In the genomic region with DNA sequence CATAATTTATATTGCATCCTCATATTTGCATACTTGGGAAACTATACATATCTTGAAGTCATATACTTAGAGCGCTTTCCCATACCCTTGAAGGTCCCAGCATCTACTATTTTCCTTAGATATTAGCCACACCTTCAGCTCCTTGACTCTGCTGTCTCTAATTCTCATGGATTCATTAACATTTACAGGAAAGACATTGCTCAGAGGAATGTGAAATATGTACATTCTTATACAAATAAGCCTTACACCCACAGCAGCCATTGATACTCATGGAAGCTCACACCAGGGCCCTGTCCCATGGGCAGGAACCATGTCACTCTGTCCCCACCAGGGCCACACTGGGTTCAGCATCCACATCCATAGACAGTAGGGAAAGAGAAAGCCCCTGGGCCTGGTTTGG, we compare ENCODE assay signal across 26 mouse cellular contexts.
"Had no signal": no experiment of that assay in that cellular context is flagged by ENCODE, and none has a peak within 500 bp of the region (broad histone marks: within the 10 kb centered on the region; RNA-seq: fewer than 3 reads in every experiment).

No protein-coding gene starts in this region.

- H3K4me2 ChIP-seq: embryonic facial prominence, embryonic 12.5 days; embryonic facial prominence, embryonic 13.5 days; embryonic facial prominence, embryonic 15.5 days; forebrain, embryonic 12.5 days; forebrain, embryonic 13.5 days; forebrain, embryonic 15.5 days had no signal

- H3K4me1 ChIP-seq: embryonic facial prominence, embryonic 10.5 days; embryonic facial prominence, embryonic 12.5 days; embryonic facial prominence, embryonic 13.5 days; embryonic facial prominence, embryonic 15.5 days; forebrain, embryonic 10.5 days; forebrain, embryonic 12.5 days; forebrain, embryonic 13.5 days; forebrain, embryonic 15.5 days; heart, embryonic 10.5 days had no signal

- H3K4me3 ChIP-seq: embryonic facial prominence, embryonic 10.5 days; embryonic facial prominence, embryonic 12.5 days; embryonic facial prominence, embryonic 13.5 days; embryonic facial prominence, embryonic 15.5 days; erythroblast, embryonic 14.5 days; forebrain, embryonic 10.5 days; forebrain, embryonic 12.5 days; forebrain, embryonic 13.5 days; forebrain, embryonic 15.5 days; gastrocnemius, adult 2 months; heart, adult 2 months; heart, embryonic 10.5 days had no signal

- H3K36me3 ChIP-seq: embryonic facial prominence, embryonic 10.5 days; embryonic facial prominence, embryonic 12.5 days; embryonic facial prominence, embryonic 13.5 days; embryonic facial prominence, embryonic 15.5 days; forebrain, embryonic 10.5 days; forebrain, embryonic 12.5 days; forebrain, embryonic 15.5 days; heart, embryonic 10.5 days had no signal

- H3K27ac ChIP-seq: embryonic facial prominence, embryonic 10.5 days; embryonic facial prominence, embryonic 12.5 days; embryonic facial prominence, embryonic 13.5 days; embryonic facial prominence, embryonic 15.5 days; forebrain, embryonic 10.5 days; forebrain, embryonic 12.5 days; forebrain, embryonic 13.5 days; forebrain, embryonic 15.5 days; gastrocnemius, adult 2 months; heart, adult 2 months; heart, embryonic 10.5 days had no signal

- H3K9me3 ChIP-seq: embryonic facial prominence, embryonic 10.5 days; embryonic facial prominence, embryonic 12.5 days; embryonic facial prominence, embryonic 13.5 days; embryonic facial prominence, embryonic 15.5 days; forebrain, embryonic 10.5 days; forebrain, embryonic 12.5 days; forebrain, embryonic 13.5 days; forebrain, embryonic 15.5 days; heart, embryonic 10.5 days had no signal

- DNase-seq: cerebellum, adult 9-10 months; cerebellum, adult 9-11 months; cerebellum, postnatal 10 days; cerebellum, postnatal 14 days; cerebellum, postnatal 25 days; cerebellum, postnatal 36 days; embryo, embryonic 11 days; forebrain, postnatal 0 days; gastrocnemius, adult 2 months; gastrocnemius, postnatal 10 days; gastrocnemius, postnatal 14 days; gastrocnemius, postnatal 25 days; heart, adult 18-20 months; heart, adult 2 months had no signal

- H3K27me3 ChIP-seq: embryonic facial prominence, embryonic 12.5 days; embryonic facial prominence, embryonic 13.5 days; embryonic facial prominence, embryonic 15.5 days; forebrain, embryonic 12.5 days; forebrain, embryonic 13.5 days; forebrain, embryonic 15.5 days had no signal

- H3K9ac ChIP-seq: embryonic facial prominence, embryonic 12.5 days; embryonic facial prominence, embryonic 13.5 days; embryonic facial prominence, embryonic 15.5 days; forebrain, embryonic 12.5 days; forebrain, embryonic 13.5 days; forebrain, embryonic 15.5 days; forebrain, postnatal 0 days had no signal

- ATAC-seq: forebrain, embryonic 13.5 days; forebrain, embryonic 14.5 days; forebrain, embryonic 15.5 days; forebrain, embryonic 16.5 days; forebrain, postnatal 0 days had no signal
